Mouse (Mus musculus) CH12.LX (cell line): ENCODE data around the gene Osbp. TPM values are rescaled to one million over a fixed set of nuclear protein-coding genes. Genes with fewer than 3 reads are reported as not detected.
"Not testable (repeated sequence)": the region's sequence is repeated elsewhere in the genome, so short reads cannot be mapped to it uniquely, and the experiment has no call there.

Source experiments
- DNase-seq: peaks from one replicate; pipeline ENCODE4 v3.0.0-alpha.2; 2013; ENCODE audit errors: extremely low read depth
- H3K27ac ChIP-seq: 2 replicates; pipeline ENCODE4 v1.5.1; 2012; ENCODE audit warnings: low read depth, mild to moderate bottlenecking, control low read depth, moderate library complexity; ENCODE audit not compliant: insufficient read depth
- H3K27me3 ChIP-seq: replicated peaks from 2 replicates; pipeline ENCODE3; 2012; ENCODE audit warnings: inconsistent platforms
- H3K36me3 ChIP-seq, 2 experiments: replicated peaks in 1 of 2; 2 replicates each; pipeline versions ENCODE3 to v1.6.1; 2012; ENCODE audit warnings: inconsistent platforms in 1 of 2, low read length in 1 of 2, mild to moderate bottlenecking in 1 of 2, mixed read lengths in 1 of 2, moderate library complexity in 1 of 2; ENCODE audit not compliant: control insufficient read depth in 1 of 2, insufficient read depth in 1 of 2
- H3K4me1 ChIP-seq, 2 experiments: 2 replicates each; pipeline ENCODE4 v1.6.1; 2012; ENCODE audit warnings: inconsistent platforms in 1 of 2, moderate library complexity in 1 of 2; ENCODE audit not compliant: insufficient read depth in 2 of 2, control insufficient read depth in 1 of 2
- H3K4me2 ChIP-seq: 2 replicates; pipeline ENCODE4 v1.6.1; 2012; ENCODE audit warnings: low read depth, mild to moderate bottlenecking, control low read depth; ENCODE audit not compliant: poor library complexity, insufficient read depth, severe bottlenecking
- H3K4me3 ChIP-seq, 3 experiments: fragments of 150-350 bp in 1 of 3; sonication (generic) in 1 of 3; replicated peaks in 1 of 3; 2 replicates each; pipeline versions ENCODE3 to v1.5.1; 2011 to 2012; ENCODE audit warnings: low read depth in 2 of 3, low read length in 2 of 3, mild to moderate bottlenecking in 2 of 3, moderate library complexity in 2 of 3, control low read depth in 1 of 3, improper control_type of control experiment in 1 of 3, inconsistent platforms in 1 of 3, mixed read lengths in 1 of 3; ENCODE audit not compliant: poor library complexity in 1 of 3
- H3K79me2 ChIP-seq: replicated peaks from 2 replicates; pipeline ENCODE4 v1.6.1; 2012; ENCODE audit warnings: mild to moderate bottlenecking, moderate library complexity; ENCODE audit not compliant: control insufficient read depth, poor library complexity, insufficient read depth, severe bottlenecking; ENCODE audit errors: extremely low read depth
- H3K9ac ChIP-seq: 2 replicates; pipeline ENCODE4 v1.6.1; 2012; ENCODE audit warnings: low read depth, mild to moderate bottlenecking, control low read depth, moderate library complexity; ENCODE audit not compliant: insufficient read depth
- H3K9me3 ChIP-seq: replicated peaks from 2 replicates; pipeline ENCODE3; 2012; ENCODE audit warnings: low read length, inconsistent platforms, mixed read lengths
- CHD2 ChIP-seq: IDR thresholded peaks from 2 replicates; pipeline ENCODE4 v1.6.1; 2011; ENCODE audit warnings: low read length, improper control_type of control experiment
- CTCF ChIP-seq, 2 experiments: IDR thresholded peaks in 1 of 2; conservative IDR thresholded peaks in 1 of 2; 2 replicates each; pipeline ENCODE4 v1.5.1; 2011 to 2012; ENCODE audit warnings: low read depth in 2 of 2, low read length in 2 of 2, improper control_type of control experiment in 1 of 2, inconsistent platforms in 1 of 2, mild to moderate bottlenecking in 1 of 2, moderate library complexity in 1 of 2
- ELF1 ChIP-seq: IDR thresholded peaks from 2 replicates; pipeline ENCODE4 v1.6.1; 2014; ENCODE audit warnings: low read depth, mild to moderate bottlenecking, inconsistent platforms, low read length, improper control_type of control experiment
- GABPA ChIP-seq: IDR thresholded peaks from 2 replicates; pipeline ENCODE4 v1.6.1; 2012; ENCODE audit warnings: low read depth, low read length, improper control_type of control experiment, inconsistent platforms; ENCODE audit not compliant: insufficient replicate concordance
- HCFC1 ChIP-seq: IDR thresholded peaks from 2 replicates; pipeline ENCODE4 v1.6.1; 2012; ENCODE audit warnings: low read depth, mild to moderate bottlenecking, inconsistent platforms, low read length, improper control_type of control experiment
- JUN ChIP-seq: IDR thresholded peaks from 2 replicates; pipeline ENCODE4 v1.6.1; 2011; ENCODE audit warnings: low read depth, mild to moderate bottlenecking, low read length, improper control_type of control experiment, moderate library complexity; ENCODE audit not compliant: insufficient read depth
- MAX ChIP-seq: IDR thresholded peaks from 2 replicates; pipeline ENCODE4 v1.6.1; 2011; ENCODE audit warnings: low read length, improper control_type of control experiment
- MAZ ChIP-seq: IDR thresholded peaks from 2 replicates; pipeline ENCODE4 v1.6.1; 2012; ENCODE audit warnings: low read depth, mild to moderate bottlenecking, inconsistent platforms, low read length, improper control_type of control experiment, moderate library complexity
- POLR2A ChIP-seq: IDR thresholded peaks from 2 replicates; pipeline ENCODE4 v1.6.1; 2011; ENCODE audit warnings: low read depth, mild to moderate bottlenecking, improper control_type of control experiment, low read length
- RAD21 ChIP-seq: IDR thresholded peaks from 2 replicates; pipeline ENCODE4 v1.6.1; 2011; ENCODE audit warnings: low read depth, mild to moderate bottlenecking, low read length, improper control_type of control experiment, moderate library complexity
- TBP ChIP-seq: conservative IDR thresholded peaks from 2 replicates; pipeline ENCODE4 v1.6.1; 2011; ENCODE audit warnings: low read depth, low read length, improper control_type of control experiment
- ZC3H11A ChIP-seq: IDR thresholded peaks from 2 replicates; pipeline ENCODE4 v1.6.1; 2012; ENCODE audit warnings: low read depth, mild to moderate bottlenecking, inconsistent platforms, low read length, improper control_type of control experiment
- ZMIZ1 ChIP-seq: IDR thresholded peaks from 2 replicates; pipeline ENCODE4 v1.6.1; 2012; ENCODE audit warnings: low read depth, mild to moderate bottlenecking, inconsistent platforms, low read length, improper control_type of control experiment
- ZNF384 ChIP-seq: IDR thresholded peaks from 2 replicates; pipeline ENCODE4 v1.6.1; 2012; ENCODE audit warnings: low read depth, low read length, improper control_type of control experiment, inconsistent platforms
- dilution Hi-C: fragments of 300-500 bp; cut with MboI; formaldehyde crosslinking; loops from 2 replicates; pipeline ENCODE4 v1.14.3; 2020; ENCODE audit warnings: low sequenced_read_pairs; ENCODE audit not compliant: extremely low pct_unique_long_range_greater_than_20kb, extremely low pct_ligation_motif_present
- in situ Hi-C: fragments of 300-500 bp; cut with MboI; formaldehyde crosslinking; loops from 3 replicates; pipeline ENCODE4 v1.14.3; 2019; ENCODE audit warnings: low sequenced_read_pairs, low pct_ligation_motif_present, low pct_unique_long_range_greater_than_20kb, mixed read lengths
- polyA plus RNA-seq: library from polyadenylated mRNA; unstranded; fragments of >175 nt; gene quantifications from 2 replicates; pipeline ENCODE4 v1.2.1, GENCODE M21; 2012; ENCODE audit warnings: low read depth; ENCODE audit not compliant: insufficient read length
- total RNA-seq, 2 experiments: library from RNA; depleted of rRNA; stranded (reverse); fragments of 300-350 nt in 1 of 2; fragments of >200 nt in 1 of 2; gene quantifications; 2 replicates each; pipeline ENCODE4 v1.2.3; 2012 to 2014

Gene Osbp
- total and polyA plus RNA-seq, 3 experiments: 20.6 to 25.0 (median 21.4) TPM

- TF ChIP-seq RAD21: no peak
Measured at GRCm38 (mm10) chr19:11965023-11965942, at the start of gene Osbp (continued).

- no peak overlapping the region for H3K27ac ChIP-seq
- H3K9me3 ChIP-seq: no peaks in the 10 kb centered on the region
- H3K27me3 ChIP-seq: no peaks in the 10 kb centered on the region
- dilution Hi-C loops: no loop called here
- H3K79me2 ChIP-seq: peaks cover 15% of the 10 kb centered on the region
- peaks cover 56 to 82% of the 10 kb centered on the region in 2 experiments for H3K36me3 ChIP-seq
- no peak overlapping the region for H3K9ac ChIP-seq
- DNase-seq: no peak
- in situ Hi-C loops: no loop called here
- no peak overlapping the region for H3K4me3 ChIP-seq
- H3K4me1 ChIP-seq: peaks cover 0 to 4% of the 10 kb centered on the region in 2 experiments; a peak in 1 of 4 replicates
- no peak for TF ChIP-seq MAZ
- TF ChIP-seq TBP: no peak
- no peak for TF ChIP-seq GABPA
- TF ChIP-seq ELF1: no peak
- no peak for TF ChIP-seq CTCF (conservative IDR thresholded peaks at IDR 0.05 in 1 of 2, IDR thresholded peaks at IDR 0.05 in 1 of 2; ENCODE audit: low read depth in 2 of 2, low read length in 2 of 2)
- TF ChIP-seq JUN: no peak
- TF ChIP-seq MAX: no peak
- TF ChIP-seq HCFC1: no peak
- no peak for TF ChIP-seq POLR2A
- no peak for TF ChIP-seq ZC3H11A
- no peak for TF ChIP-seq CHD2
- TF ChIP-seq ZMIZ1: no peak
- TF ChIP-seq ZNF384: no peak
- TF ChIP-seq, all 38 proteins: peak for 0
- no peak overlapping the region for H3K4me2 ChIP-seq
Measured at GRCm38 (mm10) chr19:11922068-11922467, 43.7 kb upstream of the Osbp start.

- H3K36me3 ChIP-seq: peaks cover 54 to 82% of the 10 kb centered on the region in 2 experiments
- dilution Hi-C loops, H3K27me3 ChIP-seq: not testable (repeated sequence)
Measured at GRCm38 (mm10) chr19:11922515-11922914, 43.2 kb upstream of the Osbp start.

More at GRCm38 (mm10) chr19:11922515-11922914, 43.2 kb upstream of the Osbp start:
- H3K4me2 ChIP-seq, H3K4me3 ChIP-seq, DNase-seq, H3K27ac ChIP-seq, H3K9me3 ChIP-seq, H3K9ac ChIP-seq, H3K4me1 ChIP-seq, in situ Hi-C loops: not testable (repeated sequence)
- peaks cover 11% of the 10 kb centered on the region for H3K79me2 ChIP-seq
